Mouse (Mus musculus) mouse trophoblast stem cell (cell line): Measurements from ENCODE around the gene Zfp276.

Source experiments
- in situ Hi-C, 2 experiments: fragments of 300-500 bp; cut with MseI, MboI; formaldehyde crosslinking; loops; 2 replicates in 1 of 2; 3 replicates in 1 of 2; pipeline ENCODE4 v1.15.1; 2025

Zfp276 gene

GRCm38 (mm10) chr8:123287362-123287761, 33.4 kb downstream of the Zfp276 start:
- in situ Hi-C loops, result no loop called here

DNA sequence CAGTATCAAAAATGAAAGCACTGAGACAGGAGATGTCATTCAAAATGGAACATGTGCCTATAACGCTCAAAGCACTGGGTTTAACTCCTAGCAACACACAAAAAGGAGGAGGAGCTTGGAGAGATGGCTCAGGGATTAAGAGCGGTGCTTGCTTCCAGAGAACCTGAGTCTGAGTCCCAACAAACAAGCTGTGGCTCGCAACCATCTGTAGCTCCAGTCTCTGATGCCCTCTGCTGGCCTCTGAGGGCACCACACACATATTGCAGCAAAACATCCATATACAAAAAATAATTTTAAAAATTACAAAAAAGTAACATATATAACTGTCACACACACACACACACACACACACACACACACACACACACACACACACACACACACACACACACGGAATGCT, 36.2 kb downstream of the Zfp276 start:
- in situ Hi-C loops, result no loop called here

GRCm38 (mm10) chr8:123290679-123291078, 36.7 kb downstream of the Zfp276 start:
- in situ Hi-C loops, result no loop called here

GRCm38 (mm10) chr8:123291716-123292115, 37.7 kb downstream of the Zfp276 start:
- in situ Hi-C loops, result no loop called here

DNA sequence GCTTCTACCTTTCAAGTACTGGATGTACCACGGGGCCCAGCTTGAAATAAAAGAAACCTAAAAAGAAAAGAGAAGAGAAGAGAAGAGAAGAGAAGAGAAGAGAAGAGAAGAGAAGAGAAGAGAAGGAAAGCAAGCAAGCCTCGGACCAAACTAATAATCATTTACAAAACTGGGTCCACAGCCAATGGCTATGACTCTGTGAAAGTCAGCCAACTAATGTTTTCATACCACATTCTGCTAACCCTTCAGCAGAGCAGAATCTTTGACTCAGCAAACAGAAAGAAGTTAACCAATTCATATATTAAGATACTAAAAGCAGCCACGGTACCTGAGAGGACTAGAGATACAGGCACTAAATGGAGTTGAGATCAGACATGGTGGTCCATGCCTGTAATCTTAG, 38.3 kb downstream of the Zfp276 start:
- in situ Hi-C loops, result no loop called here

- in situ Hi-C loops, result no loop called here
Observed at GRCm38 (mm10) chr8:123292785-123293184, 38.8 kb downstream of the Zfp276 start.

DNA sequence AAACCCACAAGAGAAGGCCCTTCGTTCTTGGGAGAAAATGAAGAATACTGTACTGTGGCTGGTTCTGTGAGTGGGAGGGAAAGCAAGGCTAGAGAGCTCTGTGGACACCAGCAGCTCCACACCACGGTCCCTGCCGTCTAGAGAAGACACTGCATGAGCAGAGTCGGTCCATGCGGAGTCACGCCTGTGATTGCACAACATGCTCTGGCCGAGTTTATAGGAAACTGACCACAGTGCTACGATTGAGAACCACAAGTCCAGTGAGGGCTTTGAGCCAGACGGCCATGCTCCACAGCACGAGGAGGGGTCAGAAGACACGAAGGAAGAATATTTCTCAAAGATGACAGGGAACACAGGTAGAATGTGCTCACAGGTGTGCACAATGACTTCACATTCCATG, 44.3 kb downstream of the Zfp276 start:
- in situ Hi-C loops, result no loop called here

DNA sequence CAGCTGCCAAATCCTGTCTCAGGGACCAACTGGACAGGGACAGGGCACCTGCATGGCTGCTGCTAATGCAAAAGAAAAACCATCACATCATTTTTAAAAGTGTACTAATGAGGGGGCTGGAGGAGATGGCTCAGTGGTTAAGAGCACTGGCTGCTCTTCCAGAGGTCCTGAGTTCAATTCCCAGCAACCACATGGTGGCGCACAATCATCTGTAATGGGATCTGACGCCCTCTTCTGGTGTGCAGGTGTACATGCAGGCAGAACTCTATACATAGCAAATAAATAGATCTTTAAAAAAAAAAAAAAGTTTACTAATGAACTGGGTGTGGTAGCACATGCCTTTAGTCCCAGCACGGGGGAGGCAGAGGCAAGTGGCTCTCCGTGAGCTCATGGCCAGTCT, 54.7 kb downstream of the Zfp276 start:
- in situ Hi-C loops, result no loop called here

DNA sequence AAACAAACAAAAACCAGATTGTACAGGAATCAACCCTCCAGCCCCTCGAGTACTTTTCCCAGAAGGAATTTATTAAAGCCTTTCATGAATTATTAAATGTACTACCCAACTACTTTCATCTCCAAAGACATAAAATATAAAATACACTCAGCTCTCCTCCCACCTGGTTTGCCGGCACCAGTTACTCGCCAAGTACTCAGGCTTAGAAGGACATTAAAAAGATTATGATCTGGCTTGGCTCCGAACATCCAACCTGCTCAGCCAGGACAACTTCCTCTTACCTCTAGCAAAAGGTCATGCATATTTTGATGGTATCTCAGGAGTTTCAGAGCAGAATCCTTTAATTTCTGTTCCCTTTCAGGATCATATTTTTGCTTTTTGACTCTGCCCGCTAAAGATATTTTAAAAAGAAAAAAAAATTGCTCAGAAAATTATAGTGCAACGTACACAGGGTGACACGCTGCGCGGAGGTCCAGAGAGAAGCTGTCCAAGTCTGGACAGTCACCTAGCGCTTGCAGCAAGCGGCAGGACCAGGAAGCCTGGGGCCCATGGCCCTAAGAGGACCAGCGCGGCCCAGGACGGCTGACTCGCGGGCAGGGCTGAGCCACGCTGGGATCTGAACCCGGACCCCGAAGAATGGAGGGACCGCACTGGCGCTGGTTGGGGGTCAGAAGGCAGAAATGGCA, 63.9 kb downstream of the Zfp276 start:
- in situ Hi-C loops, result no loop called here

DNA sequence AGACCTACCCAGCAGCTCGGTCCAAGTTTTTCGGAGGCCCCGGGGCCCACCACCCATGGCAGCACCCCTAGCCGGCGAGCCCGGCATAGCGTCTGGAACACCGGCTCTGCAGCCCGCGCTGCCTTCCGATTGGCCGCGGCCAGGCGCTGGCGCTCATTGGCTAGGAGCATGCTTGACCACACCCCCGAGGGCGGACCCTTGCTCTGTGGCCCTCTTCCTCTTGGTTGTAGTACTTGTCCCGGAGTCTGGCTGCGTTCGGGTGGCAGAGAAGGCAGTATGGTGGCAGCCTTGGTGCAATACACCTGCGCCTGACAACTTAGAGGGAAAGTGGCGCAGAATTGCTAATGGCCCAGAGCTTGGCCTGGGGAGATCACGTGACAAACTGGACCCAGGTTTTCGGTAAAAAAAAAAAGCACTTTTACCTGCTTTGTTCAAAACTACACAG, 64.5 kb downstream of the Zfp276 start, which contains the start of gene Fanca:
Gene Fanca, minus strand, starts transcription at position 110 of the 445 bp plus-strand sequence.
- in situ Hi-C loops, result no loop called here
